Mouse (Mus musculus) T-helper 17 cell (primary cell): Measurements from ENCODE around the gene Mmel1.

ENCODE experiments used
- in situ Hi-C, 2 experiments: fragments of 300-600 bp; cut with MboI, MseI; formaldehyde crosslinking; loops; 1 replicate in 1 of 2; 2 replicates in 1 of 2; pipeline ENCODE4 v1.15.1; 2025; ENCODE audit warnings: high pct_unique_total_duplicates in 2 of 2

The Mmel1 gene

DNA sequence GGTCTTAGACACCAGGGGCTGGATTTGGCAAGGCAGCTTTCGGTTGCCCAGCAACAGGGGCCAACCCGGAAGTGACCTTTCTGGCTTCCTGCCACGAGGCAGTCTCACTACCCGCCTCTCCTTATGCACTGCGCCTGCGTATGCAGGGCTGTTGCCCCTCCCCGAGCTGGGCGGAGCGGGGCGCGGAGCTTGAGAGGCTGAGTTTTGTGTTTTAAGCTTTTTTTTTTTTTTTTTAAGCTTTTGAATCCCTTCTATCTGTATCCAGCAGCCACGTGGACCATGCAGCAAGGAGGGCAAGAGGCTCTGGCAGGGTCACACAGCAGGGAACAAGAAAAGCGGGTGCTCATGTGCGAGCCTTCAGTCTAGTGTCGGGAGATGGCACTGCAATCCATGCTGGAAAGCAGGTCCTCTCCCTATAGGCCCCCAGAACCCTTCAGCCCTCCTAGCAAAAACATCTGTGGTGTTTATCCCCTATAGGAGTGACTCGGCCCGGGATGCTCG is 5.1 kb upstream of the Mmel1 start:
- in situ Hi-C loops, result no loop called here

DNA sequence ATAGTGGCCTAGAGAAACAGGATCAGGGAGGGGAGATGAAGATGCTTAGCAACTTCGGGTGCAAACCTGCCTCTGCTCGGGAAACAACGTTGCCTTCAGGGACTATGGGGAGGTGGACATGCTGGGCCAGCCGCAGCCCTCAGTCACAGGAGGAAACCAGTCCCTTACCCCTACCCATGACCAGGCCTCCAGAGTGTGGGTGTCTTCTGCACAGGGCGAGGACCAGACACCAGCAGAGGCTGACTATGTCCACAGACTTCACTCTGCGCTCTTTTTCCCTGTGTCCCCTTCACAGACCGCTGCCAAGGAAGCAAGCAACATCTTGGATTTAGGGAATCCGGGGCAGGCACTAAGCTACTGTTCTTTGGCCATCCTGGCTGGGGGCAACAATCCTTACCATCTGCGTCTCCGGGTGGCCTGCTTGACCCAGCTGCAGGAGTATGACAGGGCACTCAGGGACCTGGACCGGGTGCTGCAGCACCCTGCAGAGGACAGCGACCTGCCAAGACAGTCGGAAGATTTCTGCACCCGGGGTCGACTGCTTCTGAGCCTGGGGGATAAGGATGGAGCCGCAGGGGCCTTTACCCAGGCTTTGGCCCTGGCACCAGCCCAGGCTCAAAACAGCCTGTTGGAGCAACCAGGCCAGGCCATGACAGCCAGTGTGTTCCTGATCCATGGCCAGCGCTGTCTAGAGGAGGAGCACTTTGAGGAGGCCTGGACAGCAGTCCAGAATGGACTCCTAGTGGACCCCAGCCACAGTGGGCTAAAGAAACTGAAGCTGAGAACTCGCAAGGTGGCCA is 4.2 kb upstream of the Mmel1 start:
- in situ Hi-C loops, result loop anchor here (5.0 kb wide), 2 partner anchors 187 to 202 kb away; partner anchors contain the start of gene Pex10 (in 1 of the 2)

DNA sequence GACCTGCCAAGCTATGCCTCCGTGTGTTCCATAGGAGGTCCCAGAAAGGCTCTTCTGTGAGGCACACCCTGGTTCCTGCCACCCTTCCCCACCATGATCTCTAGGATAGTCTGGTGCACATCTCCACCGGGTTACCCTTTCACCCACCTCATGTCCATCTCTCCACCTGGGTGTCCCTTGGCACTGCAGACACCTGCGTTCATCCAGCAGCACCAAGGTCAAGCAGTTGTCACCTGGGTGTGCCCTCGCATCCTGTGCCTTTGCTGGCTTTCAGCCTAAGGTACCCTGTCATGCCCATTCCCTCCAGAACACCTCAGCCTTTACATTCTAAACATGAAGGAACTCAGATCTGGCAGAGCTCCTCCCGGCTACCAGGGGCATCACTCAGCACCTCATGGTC is 3.0 kb upstream of the Mmel1 start:
- in situ Hi-C loops, result loop anchor here (5.0 kb wide), 2 partner anchors 186 to 201 kb away; partner anchors contain the start of gene Pex10 (in 1 of the 2)

DNA sequence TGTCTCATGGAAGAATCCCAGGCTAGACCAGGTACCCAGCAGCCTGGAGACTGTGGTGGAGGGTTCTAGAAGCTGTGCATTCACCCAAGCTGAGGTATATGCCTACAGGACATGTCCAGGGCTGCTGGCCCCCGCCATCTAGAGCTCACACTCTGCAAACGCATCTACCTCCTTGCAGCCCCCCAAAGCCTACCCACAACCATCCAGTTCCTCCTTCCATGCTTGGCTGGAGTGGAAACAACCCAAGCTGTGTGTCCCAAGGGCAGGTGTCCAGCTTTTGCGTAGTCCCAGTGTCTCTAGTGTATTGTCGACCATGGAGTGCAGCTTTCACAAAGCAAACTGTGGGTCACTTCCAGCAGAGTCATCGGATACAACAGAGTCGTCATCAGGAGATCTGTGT is 2.1 kb upstream of the Mmel1 start:
- in situ Hi-C loops, result loop anchor here (5.0 kb wide), 2 partner anchors 185 to 200 kb away; partner anchors contain the start of gene Pex10 (in 1 of the 2)

DNA sequence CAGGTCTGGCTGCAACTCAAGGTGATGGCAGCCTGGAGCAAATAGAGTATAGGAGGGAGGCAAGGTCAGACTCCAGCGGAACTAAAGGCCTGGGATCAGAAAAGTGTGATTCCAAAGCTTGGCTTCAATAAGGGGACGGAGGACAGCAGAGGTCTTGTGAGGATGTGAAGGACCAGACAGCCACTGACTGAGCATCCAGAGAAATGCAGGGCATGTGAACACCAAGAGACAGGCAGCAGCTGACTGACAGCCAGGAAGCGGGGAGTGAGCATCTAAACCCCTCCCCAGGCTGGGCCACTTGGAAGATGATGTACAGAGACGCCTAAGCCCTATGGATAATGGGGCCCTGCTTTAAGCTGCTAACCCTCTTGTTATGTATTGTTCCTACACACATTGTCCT is 1.3 kb downstream of the Mmel1 start:
- in situ Hi-C loops, result loop anchor here in 1 of 2 experiments (5.0 kb wide), 1 partner anchor 48 kb away; no protein-coding TSS in a partner anchor

DNA sequence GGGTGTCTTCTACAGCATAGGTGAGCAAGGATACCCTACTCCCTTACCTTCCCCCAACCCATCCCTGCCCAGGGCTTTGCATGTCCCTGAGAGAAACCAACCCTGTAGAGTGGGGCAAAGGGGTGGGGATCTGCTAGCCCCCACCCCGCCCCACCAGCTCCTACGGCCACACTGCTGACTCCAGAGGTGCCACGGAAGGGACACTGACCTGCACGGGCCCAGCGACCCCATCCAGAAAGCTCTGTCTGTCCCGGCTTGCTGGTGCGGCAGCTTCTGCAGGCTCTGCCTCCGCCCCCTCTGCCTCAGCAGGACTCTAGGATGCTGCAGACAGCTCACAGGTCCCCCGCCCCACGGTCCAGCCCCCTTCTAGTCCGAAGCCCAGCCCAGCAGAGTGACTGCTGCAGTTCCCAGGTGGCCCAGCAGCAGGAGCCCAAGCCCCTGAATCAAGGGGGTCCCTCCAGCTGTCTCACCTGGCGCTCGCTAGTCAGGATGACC is 2.4 kb downstream of the Mmel1 start:
- in situ Hi-C loops, result loop anchor here in 1 of 2 experiments (5.0 kb wide), 1 partner anchor 50 kb away; no protein-coding TSS in a partner anchor

DNA sequence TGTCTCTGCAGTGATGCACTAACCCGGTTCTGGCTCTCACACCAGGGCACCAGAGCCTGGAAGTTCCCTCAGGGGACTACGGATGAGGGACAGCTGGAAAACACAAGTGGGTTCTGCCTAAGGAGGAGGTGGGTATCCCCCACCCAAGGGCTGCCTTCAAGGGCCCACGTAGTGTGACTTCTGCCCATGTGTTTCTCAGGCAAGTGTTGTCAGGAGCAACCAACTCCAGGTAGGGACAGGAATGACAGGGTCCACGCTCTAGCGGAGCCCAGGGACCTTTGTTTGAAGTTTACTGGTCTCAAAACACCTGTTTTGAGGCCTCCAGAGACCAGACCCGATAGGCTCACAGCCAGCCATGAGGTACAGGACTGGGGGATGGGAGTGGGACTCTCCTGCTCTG is 3.8 kb downstream of the Mmel1 start:
- in situ Hi-C loops, result loop anchor here in 1 of 2 experiments (5.0 kb wide), 1 partner anchor 51 kb away; no protein-coding TSS in a partner anchor

DNA sequence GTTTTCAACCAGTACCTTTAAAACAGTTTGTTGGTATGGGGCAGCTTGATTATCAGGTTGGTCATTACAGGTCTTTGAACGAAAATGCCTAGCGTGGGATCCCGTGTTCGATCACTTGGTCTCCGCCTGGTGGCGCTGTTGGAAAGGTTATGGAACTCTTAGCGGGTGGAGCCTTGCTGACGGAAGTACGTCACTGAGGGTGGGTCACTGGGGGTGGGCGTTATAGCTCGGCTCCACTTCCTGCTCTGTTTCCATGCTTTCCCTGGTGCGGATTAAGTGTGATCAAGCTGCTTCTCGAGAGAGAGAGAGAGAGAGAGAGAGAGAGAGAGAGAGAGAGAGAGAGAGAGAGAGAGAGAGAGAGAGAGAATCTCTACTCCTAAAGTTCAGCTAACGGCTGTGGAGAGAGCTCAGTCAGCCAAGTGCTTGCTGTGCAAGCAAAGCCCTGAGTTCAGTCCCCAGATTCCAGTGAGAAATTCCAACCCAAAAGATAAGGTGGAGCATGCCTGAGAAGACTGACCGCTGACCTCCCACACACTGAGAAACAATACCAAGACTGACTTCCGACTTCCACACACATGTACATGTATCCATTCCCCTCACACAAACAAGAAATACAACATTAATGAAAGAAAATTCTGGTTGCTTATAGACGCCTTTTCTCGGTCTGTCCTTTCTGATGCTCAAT is 8.6 kb downstream of the Mmel1 start:
- in situ Hi-C loops, result loop anchor here in 1 of 2 experiments (5.0 kb wide), 1 partner anchor 74 kb away; no protein-coding TSS in a partner anchor

DNA sequence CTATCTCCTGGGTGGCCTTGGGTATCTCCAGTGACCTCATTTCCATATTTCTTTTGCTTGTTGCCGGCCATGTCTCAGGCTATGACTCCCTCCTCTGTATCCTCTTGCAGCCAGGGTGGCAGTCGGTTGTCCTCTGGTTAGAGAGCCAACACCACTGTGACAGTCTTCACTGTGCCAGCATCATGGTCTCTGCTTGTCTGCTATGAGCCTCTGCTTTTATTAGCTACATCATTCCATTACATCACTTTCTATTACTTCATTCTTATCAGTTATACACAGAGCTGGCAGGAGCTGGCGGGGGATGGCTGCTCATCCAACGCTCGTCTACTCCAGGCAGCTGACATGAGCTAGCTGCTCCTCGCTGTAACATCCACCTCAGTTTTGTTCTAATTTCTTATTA is 11.3 kb downstream of the Mmel1 start:
- in situ Hi-C loops, result no loop called here

DNA sequence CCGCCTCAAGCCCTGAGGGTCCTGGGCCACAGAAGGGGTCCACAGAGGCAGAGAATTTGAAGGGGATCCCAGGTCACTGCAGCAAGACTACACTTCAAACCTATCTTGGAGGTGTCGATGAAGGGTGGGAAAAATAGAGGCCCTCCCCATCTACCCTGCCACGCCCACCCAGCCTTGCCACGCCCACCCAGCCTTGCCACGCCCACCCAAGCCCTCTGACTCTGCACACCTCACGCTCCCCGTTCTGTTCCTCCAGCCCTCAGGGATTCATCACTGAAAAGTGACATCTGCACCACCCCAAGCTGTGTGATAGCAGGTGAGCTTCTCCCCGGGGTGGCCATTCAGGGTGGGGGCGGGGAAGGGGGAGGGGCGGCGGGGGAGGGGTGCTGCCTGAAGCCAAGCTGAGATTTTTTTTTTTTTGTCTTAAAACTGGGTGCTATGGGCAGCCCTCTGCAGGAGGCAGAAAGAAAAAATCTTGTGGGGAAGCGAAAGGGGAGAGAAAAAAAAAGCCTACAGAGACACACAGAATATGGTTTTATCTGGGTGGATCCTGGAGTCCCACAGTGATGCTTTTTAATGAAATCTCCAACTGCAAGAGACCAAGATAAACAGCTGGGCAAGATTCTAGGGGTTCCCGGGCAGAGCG is 12.8 kb downstream of the Mmel1 start:
- in situ Hi-C loops, result no loop called here

DNA sequence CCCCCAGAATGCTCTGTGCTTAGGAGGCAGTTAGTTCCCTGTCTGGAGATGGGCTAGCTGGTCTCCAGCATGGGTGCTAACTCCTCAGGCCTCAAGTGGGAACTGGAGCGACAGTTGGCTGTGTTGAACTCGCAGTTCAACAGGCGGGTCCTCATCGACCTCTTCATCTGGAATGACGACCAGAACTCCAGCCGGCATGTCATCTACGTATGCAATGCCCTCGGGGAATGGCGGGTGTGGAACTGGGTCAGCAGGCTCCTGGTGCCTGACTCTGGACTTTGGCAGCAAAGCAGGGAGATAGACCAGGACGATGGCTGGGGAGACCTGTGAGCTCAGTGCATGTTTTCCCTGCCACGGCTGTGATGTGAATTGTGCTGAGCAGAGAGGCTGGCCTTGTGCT is 16.0 kb downstream of the Mmel1 start:
- in situ Hi-C loops, result no loop called here

DNA sequence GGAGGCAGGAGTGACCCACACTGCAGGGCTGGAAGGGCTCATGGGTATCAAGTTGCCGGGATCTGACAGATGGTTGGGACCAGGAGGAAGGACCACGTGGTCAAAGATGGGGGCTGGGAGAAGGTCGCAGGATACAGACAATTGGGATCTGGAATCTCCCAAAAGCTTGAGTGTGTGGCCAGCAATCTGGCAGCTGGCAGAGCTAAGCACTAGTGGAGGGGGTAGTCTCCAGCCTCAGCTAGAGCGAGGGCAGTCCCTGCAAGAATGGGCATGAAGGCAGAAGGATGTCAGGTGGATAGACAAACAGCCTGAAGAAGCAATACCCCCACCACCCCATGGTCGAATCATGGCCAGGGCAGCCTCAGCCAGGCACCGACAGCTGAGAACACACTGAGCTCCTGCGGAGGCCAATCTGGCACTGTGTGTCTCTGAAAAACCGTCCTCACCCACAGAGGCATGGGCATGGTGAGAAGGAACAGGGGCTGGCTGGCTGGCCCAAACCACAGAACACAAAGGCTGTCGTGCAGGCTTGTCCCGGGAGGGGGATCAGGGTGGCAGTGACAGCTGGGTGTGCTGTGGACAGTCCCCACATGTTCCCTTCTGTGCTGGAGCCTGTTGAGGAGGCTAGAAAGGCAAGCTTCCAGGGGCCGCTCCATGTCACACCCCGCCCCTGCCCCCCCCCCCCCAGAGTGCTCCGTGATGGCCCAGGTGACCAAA is 17.6 kb downstream of the Mmel1 start:
- in situ Hi-C loops, result no loop called here

DNA sequence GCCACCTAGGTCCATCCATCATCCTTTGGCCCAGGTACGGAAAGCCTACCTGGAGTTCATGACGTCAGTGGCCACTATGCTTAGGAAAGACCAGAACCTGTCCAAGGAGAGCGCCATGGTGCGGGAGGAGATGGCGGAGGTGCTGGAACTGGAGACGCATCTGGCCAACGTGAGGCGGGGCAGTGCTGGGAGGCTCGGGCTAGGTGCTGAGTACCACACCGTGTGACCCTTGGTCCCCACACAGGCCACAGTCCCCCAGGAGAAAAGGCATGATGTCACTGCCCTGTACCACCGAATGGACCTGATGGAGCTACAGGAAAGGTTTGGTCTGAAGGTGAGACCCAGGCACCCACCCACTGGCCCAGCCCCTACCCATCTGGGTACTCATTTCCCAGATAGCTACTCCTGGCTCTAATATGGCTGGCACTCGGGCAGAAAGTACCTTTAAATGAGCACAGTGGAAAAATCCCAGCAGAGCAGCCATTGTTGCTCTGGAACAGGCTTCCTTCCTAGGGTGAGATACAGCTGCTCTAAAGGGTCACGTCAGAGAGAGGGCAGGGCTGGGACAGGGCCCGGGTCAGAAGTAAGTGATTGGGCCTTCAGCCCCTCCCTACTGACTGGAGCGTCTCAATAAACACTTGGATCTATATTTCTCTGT is 18.3 kb downstream of the Mmel1 start:
- in situ Hi-C loops, result no loop called here

DNA sequence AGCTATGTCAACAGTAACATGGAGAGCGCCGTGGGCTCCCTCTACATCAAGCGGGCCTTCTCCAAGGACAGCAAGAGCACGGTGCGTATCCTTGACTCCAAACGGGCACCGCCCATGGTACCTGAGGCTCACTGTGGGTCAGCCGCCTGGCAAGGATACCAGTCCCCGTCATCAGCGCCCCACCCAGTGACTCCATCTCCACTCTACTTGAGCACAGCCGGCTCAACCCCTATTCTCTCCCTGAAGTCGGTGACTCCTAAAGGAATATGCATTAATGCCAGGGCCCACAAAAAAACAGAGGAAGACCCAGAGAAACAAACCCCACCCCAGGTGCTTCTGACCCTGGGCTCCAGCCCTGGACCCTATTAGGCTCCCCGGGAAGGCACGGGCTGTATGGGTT is 21.5 kb downstream of the Mmel1 start:
- in situ Hi-C loops, result no loop called here

DNA sequence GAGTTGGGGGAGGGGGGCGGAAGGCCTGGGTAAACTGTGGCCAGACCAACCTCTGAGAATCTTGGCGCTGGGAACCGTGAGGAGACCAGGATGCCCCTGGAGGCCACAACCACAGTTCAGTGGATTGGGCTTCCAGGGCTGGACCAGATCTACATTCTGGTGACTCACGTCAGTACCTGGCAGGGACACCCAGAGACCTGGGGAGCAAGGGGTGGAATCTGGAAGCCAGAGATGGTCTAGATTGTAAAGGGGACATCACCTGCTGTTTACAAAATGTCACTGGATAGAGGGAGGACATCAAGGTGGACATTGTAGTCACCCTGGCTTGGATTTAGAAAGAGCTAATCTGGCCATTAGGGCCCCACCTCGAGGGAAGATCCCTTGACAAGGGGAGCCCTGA is 26.2 kb downstream of the Mmel1 start:
- in situ Hi-C loops, result no loop called here

DNA sequence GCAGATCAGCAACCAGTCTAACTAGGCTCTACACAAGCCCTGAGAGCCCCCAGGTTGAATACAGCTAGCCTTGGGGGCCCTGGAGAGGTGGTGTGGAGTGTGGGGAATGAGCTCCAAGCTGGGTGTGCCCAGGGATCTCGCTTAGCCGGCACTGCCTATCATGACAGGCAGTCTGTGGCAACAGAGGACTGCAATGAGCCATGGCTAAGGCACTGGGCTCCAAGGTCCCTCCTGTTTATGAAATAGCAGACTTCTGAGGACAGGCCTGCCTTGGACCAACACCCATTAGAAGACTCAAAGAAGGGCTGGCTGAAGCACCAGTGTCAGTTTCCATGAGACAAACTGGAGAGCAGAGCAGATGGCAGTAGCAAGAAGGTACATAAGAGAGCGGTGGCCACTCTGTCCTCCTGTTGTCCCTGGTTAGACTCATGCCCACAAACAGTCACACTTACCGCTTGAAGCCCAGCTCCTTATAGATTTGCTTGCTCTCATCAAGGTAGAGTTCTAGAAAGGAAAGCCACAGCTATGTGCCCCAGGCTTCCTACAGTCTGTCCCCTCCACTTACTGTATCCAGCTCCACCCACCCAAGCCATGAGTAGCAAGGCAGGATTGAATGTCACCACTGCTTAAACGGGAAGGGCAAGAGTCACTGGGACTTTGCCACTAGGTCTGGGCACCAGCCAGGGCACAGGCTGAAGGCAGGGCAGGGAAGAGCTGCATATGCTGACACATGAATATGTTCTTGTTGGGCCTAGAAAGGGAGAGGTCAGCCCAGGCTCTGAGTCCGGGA is 28.5 kb downstream of the Mmel1 start:
- in situ Hi-C loops, result no loop called here

DNA sequence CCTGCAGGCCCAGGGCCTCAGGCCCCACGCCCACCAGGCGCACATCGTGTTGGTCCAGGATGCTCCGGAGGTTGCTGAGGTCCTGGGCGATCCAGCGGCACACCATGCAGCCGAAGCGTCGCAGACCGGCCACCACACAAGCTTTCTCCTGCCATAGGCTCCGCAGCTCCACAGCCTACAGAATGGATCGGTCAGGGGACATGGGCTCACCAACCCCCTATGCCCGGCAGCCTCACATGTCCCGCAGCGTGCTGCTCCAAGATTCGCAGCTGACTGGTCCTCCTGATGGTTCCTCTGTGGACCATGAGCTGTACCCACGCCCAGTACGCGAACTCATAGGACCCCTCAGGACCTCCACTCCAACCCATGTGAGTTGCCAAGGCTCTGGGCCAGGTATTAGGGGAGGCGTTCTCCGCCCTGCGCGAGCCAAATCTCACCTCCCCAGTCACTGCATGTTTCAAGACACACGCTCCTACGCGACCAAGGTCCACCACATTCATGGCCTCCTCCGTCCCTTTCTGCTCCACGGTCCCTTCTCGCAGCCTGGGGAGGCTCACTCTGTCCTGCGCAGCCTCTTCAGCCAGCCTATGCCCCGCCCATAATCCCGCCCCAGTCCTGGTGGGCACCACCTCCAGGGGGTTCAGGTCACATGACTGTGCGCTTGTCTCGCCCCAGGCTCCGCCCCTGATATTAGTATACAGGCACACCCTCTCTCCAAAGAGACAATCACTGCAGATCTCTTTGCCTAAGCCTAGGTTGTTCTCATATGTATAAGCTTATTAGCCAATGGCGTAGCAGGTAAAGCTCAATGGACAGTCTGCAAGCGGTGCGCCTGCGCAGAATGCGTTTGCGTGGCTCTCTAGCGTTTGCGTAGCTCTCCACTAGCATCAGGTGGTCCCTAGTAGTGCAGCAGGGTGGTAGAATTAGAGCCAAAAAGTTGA is 29.4 kb downstream of the Mmel1 start, which contains the start of gene Fam213b:
TSS of gene Fam213b (minus strand) at position 630 of the 941 bp plus-strand sequence.
- in situ Hi-C loops, result no loop called here

DNA sequence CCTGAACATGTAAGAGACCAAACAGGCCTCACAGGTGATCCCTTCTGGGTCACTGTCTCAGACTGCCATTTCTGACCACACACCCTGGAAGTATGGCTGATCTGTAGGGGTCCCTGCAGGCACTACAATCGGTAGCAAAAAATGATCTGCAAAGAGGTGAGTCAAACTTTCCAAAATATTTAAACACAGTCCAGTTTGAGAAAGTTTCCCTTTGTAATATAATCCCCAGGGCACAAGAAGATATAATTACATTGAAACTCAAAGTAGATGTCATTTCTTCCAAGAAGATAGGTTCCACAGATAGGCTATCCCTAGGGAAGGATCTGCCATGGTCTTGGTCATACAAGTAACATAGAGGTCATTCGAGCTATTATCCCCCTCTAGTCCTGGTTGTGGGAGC is 33.0 kb downstream of the Mmel1 start:
- in situ Hi-C loops, result no loop called here
